Mouse (Mus musculus): ENCODE results near the gene Frmd8. TPM values are rescaled to one million over a fixed set of nuclear protein-coding genes. Genes with fewer than 3 reads are reported as not detected.

Gene Frmd8
- polyA plus RNA-seq, 1 experiment: 18.1 TPM

DNA sequence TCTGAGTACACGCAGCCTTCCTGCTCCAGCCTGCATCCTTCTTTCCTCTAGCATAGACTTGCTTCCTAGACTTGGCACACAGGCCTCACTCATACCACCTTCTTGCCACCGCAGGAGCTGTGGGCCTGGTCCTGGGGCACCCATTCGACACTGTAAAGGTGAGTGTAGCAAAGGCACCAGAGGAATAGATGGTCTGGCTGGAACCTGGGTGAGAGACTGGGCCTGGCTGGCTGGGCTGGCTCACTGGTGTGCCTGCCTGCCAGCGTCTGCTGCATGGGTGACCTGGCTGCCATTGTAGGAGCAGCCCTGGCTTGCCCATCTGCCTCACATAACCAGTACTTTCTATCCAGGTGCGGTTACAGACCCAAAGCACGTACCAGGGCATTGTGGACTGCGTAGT lies 4.7 kb upstream of the Frmd8 start:
- Histone ChIP-seq H3K4me1 (ENCODE audit: control insufficient read depth, insufficient read depth, low read length) (no peaks in the 10 kb centered on the region; the same call in 1 of the 2 replicates), H3K4me3 (replicated peaks; ENCODE audit: control insufficient read depth, low read depth, low read length) (no peak overlapping the region), H3K27ac (ENCODE audit: control insufficient read depth, insufficient read depth, low read depth, low read length, poor library complexity) (no peak overlapping the region)
- TF ChIP-seq POLR2A (IDR thresholded peaks at IDR 0.05; ENCODE audit: borderline replicate concordance, control insufficient read depth, low read depth, low read length): 0 out of 2 replicates have a peak, but pooled peaks have one; percentile 26
- TF ChIP-seq CTCF (IDR thresholded peaks at IDR 0.05; ENCODE audit: control insufficient read depth, insufficient read depth, low read length): no peak
- 90% methylated on average over 7 of the region's 7 CpGs for WGBS

DNA sequence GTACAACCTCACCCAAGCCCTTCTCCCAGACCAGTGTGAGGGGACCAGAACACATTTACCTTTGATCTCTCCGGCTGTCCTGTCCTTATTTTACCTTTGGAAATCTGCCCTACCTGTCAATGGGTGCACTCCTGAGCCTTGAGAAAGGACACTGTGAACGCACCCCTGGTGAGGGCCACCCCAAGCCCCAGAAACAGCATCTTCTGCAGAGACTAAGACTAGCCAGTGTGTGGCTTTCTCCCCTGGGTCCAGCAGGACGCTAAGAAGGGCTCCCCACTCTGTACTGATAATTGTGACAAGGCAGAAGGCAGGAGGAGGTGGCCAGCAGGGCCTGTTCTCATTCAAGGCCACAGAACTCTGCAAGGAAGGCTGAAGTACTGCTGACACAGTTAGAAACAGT lies 3.8 kb upstream of the Frmd8 start:
- Histone ChIP-seq H3K27ac (ENCODE audit: control insufficient read depth, insufficient read depth, low read depth, low read length, poor library complexity) (no peak overlapping the region), H3K4me3 (replicated peaks; ENCODE audit: control insufficient read depth, low read depth, low read length) (peak overlapping the region; percentile 75), H3K4me1 (ENCODE audit: control insufficient read depth, insufficient read depth, low read length) (no peaks in the 10 kb centered on the region; the same call in 1 of the 2 replicates)
- WGBS: 45% methylated on average over 3 of the region's 3 CpGs
- TF ChIP-seq CTCF (IDR thresholded peaks at IDR 0.05; ENCODE audit: control insufficient read depth, insufficient read depth, low read length): no peak
- TF ChIP-seq POLR2A (IDR thresholded peaks at IDR 0.05; ENCODE audit: borderline replicate concordance, control insufficient read depth, low read depth, low read length): no peak

DNA sequence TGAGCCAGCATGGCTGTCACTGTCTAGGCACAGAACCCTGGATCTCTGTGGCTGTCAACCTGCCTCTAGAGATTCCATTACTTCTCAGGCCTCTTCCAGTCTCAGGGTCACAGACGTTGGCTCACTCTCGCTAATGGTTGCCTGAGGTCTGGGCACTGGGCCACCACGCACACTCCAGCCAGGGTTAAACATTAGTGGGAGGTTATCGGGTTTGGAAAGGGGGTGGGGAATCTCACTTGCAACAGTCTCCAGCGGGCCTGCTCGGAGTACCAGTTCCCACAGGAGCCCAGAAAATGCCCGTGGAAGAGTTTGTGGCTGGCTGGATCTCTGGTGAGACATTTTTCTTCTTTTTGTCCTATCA lies 3.3 kb upstream of the Frmd8 start:
- peak overlapping the region; percentile 75 for H3K4me3 ChIP-seq (replicated peaks; ENCODE audit: control insufficient read depth, low read depth, low read length)
- TF ChIP-seq POLR2A (IDR thresholded peaks at IDR 0.05; ENCODE audit: borderline replicate concordance, control insufficient read depth, low read depth, low read length) (no peak), CTCF (IDR thresholded peaks at IDR 0.05; ENCODE audit: control insufficient read depth, insufficient read depth, low read length) (no peak)
- 8% methylated on average over 7 of the region's 7 CpGs for WGBS
- H3K27ac ChIP-seq (ENCODE audit: control insufficient read depth, insufficient read depth, low read depth, low read length, poor library complexity): peak overlapping the region; percentile 94
- no peaks in the 10 kb centered on the region; the same call in 1 of the 2 replicates for H3K4me1 ChIP-seq (ENCODE audit: control insufficient read depth, insufficient read depth, low read length)

DNA sequence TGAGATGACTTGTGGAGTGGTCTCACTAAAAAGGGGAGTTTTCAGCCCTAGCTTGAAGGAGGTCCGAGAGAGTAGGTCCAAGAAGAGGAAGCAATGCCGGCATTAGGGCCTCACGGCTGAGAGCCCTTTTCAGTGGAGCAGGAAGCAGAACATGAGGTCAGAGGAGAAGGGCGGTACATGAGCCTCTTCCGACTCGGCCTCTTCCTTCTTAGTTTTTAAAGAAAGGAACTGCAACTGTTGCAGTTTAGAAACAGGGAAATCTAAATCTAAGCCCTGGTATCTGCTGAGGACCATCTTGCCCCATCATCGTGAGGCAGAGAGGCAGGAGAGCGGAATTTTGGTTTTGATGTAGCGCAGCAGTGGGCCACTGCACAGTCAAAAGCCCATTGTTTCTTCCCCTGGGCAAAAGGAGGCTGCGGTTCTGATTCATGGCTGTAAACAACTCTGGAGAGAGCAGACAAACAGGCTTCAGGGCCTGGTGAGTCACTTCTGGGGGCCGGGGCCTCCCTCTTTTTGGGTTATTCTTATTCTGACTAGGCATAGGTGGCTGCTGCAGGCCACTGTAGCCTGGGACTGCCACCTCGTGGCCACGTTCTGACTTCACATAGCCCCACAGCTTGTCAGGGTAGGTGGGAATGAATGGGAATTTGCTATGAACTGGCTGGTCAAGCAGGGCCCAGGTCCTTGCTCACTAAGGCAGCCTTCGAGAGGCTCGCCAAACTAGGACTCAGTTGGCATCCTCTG lies 2.7 kb upstream of the Frmd8 start, which contains the start of gene Slc25a45:
Gene Slc25a45, plus strand, starts transcription at position 191 of the 744 bp plus-strand sequence.
- Histone ChIP-seq H3K27ac (ENCODE audit: control insufficient read depth, insufficient read depth, low read depth, low read length, poor library complexity) (peak within 1 kb of the TSS; percentile 94), H3K4me1 (ENCODE audit: control insufficient read depth, insufficient read depth, low read length) (peaks cover 4% of the 10 kb centered on the region; the same call in 1 of the 2 replicates), H3K4me3 (replicated peaks; ENCODE audit: control insufficient read depth, low read depth, low read length) (peak within 1 kb of the TSS; percentile 75)
- 0 out of 2 replicates have a peak, but pooled peaks have one; percentile 34 for TF ChIP-seq POLR2A (IDR thresholded peaks at IDR 0.05; ENCODE audit: borderline replicate concordance, control insufficient read depth, low read depth, low read length)
- TF ChIP-seq CTCF (IDR thresholded peaks at IDR 0.05; ENCODE audit: control insufficient read depth, insufficient read depth, low read length): peak; percentile 87
- 7% methylated on average over 15 of the region's 15 CpGs for WGBS

DNA sequence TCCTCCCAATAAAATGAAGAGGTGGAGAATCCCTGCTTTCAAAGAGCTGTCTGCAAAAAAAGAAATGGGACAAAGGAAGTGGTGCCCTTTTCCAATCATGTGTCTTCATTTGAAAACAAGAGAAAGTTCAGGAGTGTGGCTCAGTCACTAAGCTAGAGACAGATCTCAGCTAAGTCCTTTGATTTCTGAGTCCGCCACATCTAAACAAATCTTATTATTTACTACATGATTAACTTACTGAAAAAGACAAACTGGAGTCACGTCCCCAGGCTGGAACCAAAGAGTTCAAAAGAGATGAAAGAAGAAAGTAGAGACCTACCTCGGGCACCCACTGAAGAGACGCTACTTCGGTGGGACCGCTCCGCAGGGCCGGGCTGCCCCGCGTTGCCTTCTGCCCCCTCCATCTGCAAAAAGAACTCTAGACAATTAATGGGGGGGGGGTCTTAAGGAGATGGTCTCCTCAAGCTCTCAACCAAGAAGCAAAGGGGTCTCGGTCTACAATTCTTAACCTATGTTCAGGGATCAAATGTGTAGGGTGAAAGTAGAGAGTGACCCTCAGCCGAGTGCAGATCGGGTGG lies 594 bp downstream of the Frmd8 start:
- TF ChIP-seq CTCF (IDR thresholded peaks at IDR 0.05; ENCODE audit: control insufficient read depth, insufficient read depth, low read length) (no peak), POLR2A (IDR thresholded peaks at IDR 0.05; ENCODE audit: borderline replicate concordance, control insufficient read depth, low read depth, low read length) (no peak)
- peak overlapping the region; percentile 62; the same call in 1 of the 2 replicates for H3K27ac ChIP-seq (ENCODE audit: control insufficient read depth, insufficient read depth, low read depth, low read length, poor library complexity)
- H3K4me3 ChIP-seq (replicated peaks; ENCODE audit: control insufficient read depth, low read depth, low read length): peak overlapping the region; percentile 92
- 3% methylated on average over 13 of the region's 13 CpGs for WGBS
- peaks cover 5% of the 10 kb centered on the region; the same call in 1 of the 2 replicates for H3K4me1 ChIP-seq (ENCODE audit: control insufficient read depth, insufficient read depth, low read length)

DNA sequence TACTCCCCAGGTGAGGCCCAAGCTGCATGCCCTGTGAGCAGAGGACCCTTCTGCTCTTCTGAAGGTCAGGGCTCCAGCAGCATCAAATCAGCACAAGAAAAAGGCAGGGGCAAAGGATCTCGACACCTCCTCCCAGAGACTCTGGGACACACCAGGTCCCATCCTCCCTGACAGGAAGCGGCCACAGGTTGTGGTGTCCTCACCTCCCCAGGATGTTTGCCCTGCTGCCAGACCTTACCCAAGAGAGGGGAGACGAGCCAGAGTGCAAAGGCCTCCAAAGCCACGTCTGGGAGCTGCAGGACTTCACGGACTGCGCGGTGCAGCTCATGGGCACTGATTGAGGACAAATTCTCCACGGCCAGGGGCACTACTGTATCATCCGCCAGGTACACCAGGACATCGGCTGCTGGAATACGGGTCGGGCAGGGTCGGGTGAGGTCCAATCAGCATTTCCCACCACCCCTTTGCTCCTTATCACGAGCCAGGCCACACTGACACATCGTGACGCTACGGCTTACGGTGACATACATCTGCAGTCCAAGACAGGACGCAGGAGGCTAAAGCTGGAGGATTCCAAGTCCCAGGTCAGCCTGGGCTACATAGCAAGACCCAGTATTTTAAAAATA lies 2.0 kb downstream of the Frmd8 start:
- H3K4me3 ChIP-seq (replicated peaks; ENCODE audit: control insufficient read depth, low read depth, low read length): peak overlapping the region; percentile 48
- 52% methylated on average over 19 of the region's 19 CpGs for WGBS
- H3K4me1 ChIP-seq (ENCODE audit: control insufficient read depth, insufficient read depth, low read length): peaks cover 5% of the 10 kb centered on the region; the same call in 1 of the 2 replicates
- H3K27ac ChIP-seq (ENCODE audit: control insufficient read depth, insufficient read depth, low read depth, low read length, poor library complexity): peak overlapping the region; percentile 18
- no peak for TF ChIP-seq CTCF (IDR thresholded peaks at IDR 0.05; ENCODE audit: control insufficient read depth, insufficient read depth, low read length)
- TF ChIP-seq POLR2A (IDR thresholded peaks at IDR 0.05; ENCODE audit: borderline replicate concordance, control insufficient read depth, low read depth, low read length): 0 out of 2 replicates have a peak, but pooled peaks have one; percentile 30

DNA sequence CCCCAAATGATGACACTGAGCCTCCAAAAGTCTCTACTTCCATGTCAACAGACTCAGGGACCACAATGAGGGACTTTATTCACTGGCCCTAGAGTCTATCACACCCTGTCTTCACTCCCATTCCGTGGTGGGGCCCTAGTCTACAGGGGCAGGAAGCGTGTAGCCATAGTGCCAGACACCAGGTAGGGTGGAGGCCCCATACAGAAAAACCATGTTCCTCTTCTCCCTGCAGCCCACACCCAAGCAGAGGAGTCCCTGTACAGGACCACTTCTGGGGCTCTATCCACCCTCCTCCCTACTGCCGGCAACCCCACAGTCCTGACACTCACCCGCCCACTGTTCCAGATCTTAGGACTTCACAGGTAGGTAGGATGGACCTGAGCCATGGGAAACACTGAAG lies 2.5 kb downstream of the Frmd8 start:
- no peak for TF ChIP-seq POLR2A (IDR thresholded peaks at IDR 0.05; ENCODE audit: borderline replicate concordance, control insufficient read depth, low read depth, low read length)
- TF ChIP-seq CTCF (IDR thresholded peaks at IDR 0.05; ENCODE audit: control insufficient read depth, insufficient read depth, low read length): no peak
- peak overlapping the region; percentile 48 for H3K4me3 ChIP-seq (replicated peaks; ENCODE audit: control insufficient read depth, low read depth, low read length)
- H3K27ac ChIP-seq (ENCODE audit: control insufficient read depth, insufficient read depth, low read depth, low read length, poor library complexity): peak overlapping the region; percentile 18
- peaks cover 5% of the 10 kb centered on the region; the same call in 1 of the 2 replicates for H3K4me1 ChIP-seq (ENCODE audit: control insufficient read depth, insufficient read depth, low read length)
- WGBS: 33% methylated on average over 4 of the region's 4 CpGs

DNA sequence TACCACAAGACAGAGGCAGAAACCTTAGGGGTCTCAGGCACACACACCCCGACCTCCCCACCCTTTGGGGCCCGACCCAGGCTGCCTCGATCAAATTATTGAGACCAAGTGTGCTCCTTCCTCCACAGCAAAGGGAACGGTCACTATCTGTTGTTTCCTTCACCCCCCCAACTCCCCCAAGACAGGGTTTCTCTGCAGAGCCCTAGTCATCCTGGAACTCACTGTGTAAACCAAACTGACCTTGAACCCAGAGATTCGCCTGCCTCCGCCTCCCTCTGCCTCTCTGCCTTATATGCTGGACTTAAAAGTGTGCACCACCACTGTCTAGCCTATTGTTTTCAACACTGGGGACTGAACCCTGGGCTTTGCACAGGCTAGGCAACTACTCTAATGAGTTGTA lies 3.4 kb downstream of the Frmd8 start:
- Histone ChIP-seq H3K4me3 (replicated peaks; ENCODE audit: control insufficient read depth, low read depth, low read length) (no peak overlapping the region), H3K4me1 (ENCODE audit: control insufficient read depth, insufficient read depth, low read length) (peaks cover 5% of the 10 kb centered on the region; the same call in 1 of the 2 replicates), H3K27ac (ENCODE audit: control insufficient read depth, insufficient read depth, low read depth, low read length, poor library complexity) (no peak overlapping the region)
- TF ChIP-seq POLR2A (IDR thresholded peaks at IDR 0.05; ENCODE audit: borderline replicate concordance, control insufficient read depth, low read depth, low read length) (no peak), CTCF (IDR thresholded peaks at IDR 0.05; ENCODE audit: control insufficient read depth, insufficient read depth, low read length) (no peak)
- WGBS: 33% methylated on average over 6 of the region's 6 CpGs
